Mouse (Mus musculus) hindbrain, embryonic 10.5 days (tissue): Measurements from ENCODE around the gene 1110057P08Rik. TPM values are rescaled to one million over a fixed set of nuclear protein-coding genes. Genes with fewer than 3 reads are reported as not detected.
"Not testable (repeated sequence)": the region's sequence is repeated elsewhere in the genome, so short reads cannot be mapped to it uniquely, and the experiment has no call there.

Experiments
- DNase-seq: peaks from one replicate; pipeline ENCODE4 v3.0.0-alpha.2; 2017; ENCODE audit warnings: low spot score
- H3K27ac ChIP-seq: fragments of 300-500 bp; sonication (generic); 2 replicates; pipeline ENCODE4 v1.5.1; 2016; ENCODE audit warnings: mild to moderate bottlenecking, moderate library complexity
- H3K27me3 ChIP-seq: fragments of 300-500 bp; sonication (generic); 2 replicates; pipeline ENCODE4 v1.6.1; 2016; ENCODE audit warnings: mild to moderate bottlenecking; ENCODE audit not compliant: poor library complexity, insufficient read depth, severe bottlenecking
- H3K36me3 ChIP-seq: fragments of 300-500 bp; sonication (generic); 2 replicates; pipeline ENCODE4 v1.6.1; 2016; ENCODE audit warnings: mild to moderate bottlenecking, moderate library complexity
- H3K4me1 ChIP-seq: fragments of 300-500 bp; sonication (generic); replicated peaks from 2 replicates; pipeline ENCODE4 v1.6.1; 2016; ENCODE audit warnings: mild to moderate bottlenecking
- H3K4me3 ChIP-seq: fragments of 300-500 bp; sonication (generic); 2 replicates; pipeline ENCODE4 v1.5.1; 2016; ENCODE audit warnings: mild to moderate bottlenecking, moderate library complexity
- H3K9me3 ChIP-seq: fragments of 300-500 bp; sonication (generic); 2 replicates; pipeline ENCODE4 v1.6.1; 2016; ENCODE audit warnings: mild to moderate bottlenecking, moderate library complexity
- WGBS: fragments of 180-500 bp; shearing (Covaris S2); methylation state at CpG from one replicate; pipeline ENCODE4 v1.1.7; 2016; 5-methylcytosine and 5-hydroxymethylcytosine counted together
- polyA plus RNA-seq: library from polyadenylated mRNA; unstranded; fragments of >200 nt; fragmentation: Nextera tagmentation; extraction: Ambion mirVana; gene quantifications from 2 replicates; pipeline ENCODE4 v1.2.1, GENCODE M21; 2016

Gene 1110057P08Rik
- polyA plus RNA-seq, result not detected in 2 replicates

DNA sequence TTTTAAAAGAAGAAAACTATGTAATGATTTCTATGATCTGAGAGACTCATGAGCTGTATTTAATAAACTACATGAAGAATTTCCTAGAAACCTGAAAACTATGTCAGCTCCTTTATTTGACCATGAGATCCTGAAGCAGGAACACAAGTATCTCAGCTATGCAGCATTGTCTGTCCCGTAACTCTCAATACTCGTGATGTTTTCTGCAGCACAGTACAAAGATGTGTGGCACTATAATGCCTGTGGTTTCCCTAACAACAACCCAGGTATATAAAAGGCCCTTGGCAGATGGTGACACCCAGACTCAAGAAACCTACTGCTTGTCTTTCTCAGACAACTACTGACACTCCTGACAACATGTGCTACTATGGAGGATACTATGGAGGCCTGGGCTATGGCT is at the start of gene 1110057P08Rik:
1110057P08Rik (plus strand) TSS at position 301 of the 400 bp plus-strand sequence.
- Histone ChIP-seq H3K4me1 (no peaks in the 10 kb centered on the region), H3K4me3 (no peak within 1 kb of the TSS), H3K27ac (no peak within 1 kb of the TSS), H3K36me3 (no peaks in the 10 kb centered on the region), H3K9me3 (no peaks in the 10 kb centered on the region), H3K27me3 (no peaks in the 10 kb centered on the region)
- 77% methylated on average over 2 of the region's 2 CpGs for WGBS
- no peak for DNase-seq

DNA sequence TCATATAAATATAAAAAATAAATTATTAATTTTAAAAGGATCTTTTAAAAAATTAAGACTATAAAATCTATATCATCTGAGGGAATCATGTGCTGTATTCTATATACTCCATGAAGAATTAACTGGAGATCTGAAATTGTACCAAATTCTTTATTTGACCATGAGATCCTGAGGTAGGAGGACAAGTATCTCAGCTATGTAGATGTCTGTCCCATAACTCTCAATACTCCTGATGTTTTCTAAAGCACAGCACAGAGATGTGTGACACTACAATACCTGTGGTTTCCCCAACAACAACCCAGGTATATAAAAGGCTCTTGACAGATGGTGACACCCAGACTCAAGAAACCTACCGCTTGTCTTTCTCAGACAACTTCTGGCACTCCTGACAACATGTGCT is 34.0 kb upstream of the 1110057P08Rik start, which contains the start of gene Gm6358:
Gm6358 (plus strand) TSS at position 301 of the 400 bp plus-strand sequence.
- Histone ChIP-seq H3K36me3 (no peaks in the 10 kb centered on the region), H3K4me1 (no peaks in the 10 kb centered on the region), H3K9me3 (no peaks in the 10 kb centered on the region), H3K4me3 (no peak within 1 kb of the TSS), H3K27me3 (no peaks in the 10 kb centered on the region), H3K27ac (no peak within 1 kb of the TSS)
- 91% methylated on average over 1 of the region's 1 CpGs for WGBS
- no peak for DNase-seq

GRCm38 (mm10) chr16:89150786-89151185 is 23.7 kb upstream of the 1110057P08Rik start, which contains the start of gene Gm10061:
TSS of gene Gm10061 (plus strand) at chr16:89151086.
- WGBS, result 95% methylated on average over 1 of the region's 1 CpGs
- H3K4me3 ChIP-seq, result no peak within 1 kb of the TSS

DNA sequence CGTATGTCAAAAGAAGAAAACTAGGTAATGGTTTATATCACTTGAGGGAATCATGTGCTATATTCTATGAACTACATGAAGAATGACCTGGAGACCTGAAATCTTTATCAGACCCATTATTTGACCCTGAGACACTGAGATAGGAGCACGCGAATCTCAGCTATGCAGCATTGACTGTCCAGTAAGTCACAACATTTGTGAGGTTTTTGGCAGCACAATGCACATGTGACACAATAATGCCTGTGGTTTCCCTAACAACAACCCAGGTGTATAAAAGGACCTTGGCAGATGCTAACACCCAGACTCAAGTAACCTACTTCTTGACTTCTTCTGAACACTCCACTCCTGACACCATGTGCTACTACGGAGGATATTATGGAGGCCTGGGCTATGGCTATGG is 16.9 kb upstream of the 1110057P08Rik start, which contains the start of gene Gm9789:
Gm9789 (plus strand) TSS at position 301 of the 400 bp plus-strand sequence.
- Histone ChIP-seq H3K36me3 (no peaks in the 10 kb centered on the region), H3K4me1 (no peaks in the 10 kb centered on the region), H3K27ac (no peak within 1 kb of the TSS), H3K9me3 (0 out of 2 replicates have a peak, but pooled peaks cover 4% of the 10 kb centered on the region), H3K27me3 (no peaks in the 10 kb centered on the region), H3K4me3 (no peak within 1 kb of the TSS)
- 86% methylated on average over 4 of the region's 4 CpGs for WGBS
- DNase-seq, result no peak

More at GRCm38 (mm10) chr16:89150786-89151185, 23.7 kb upstream of the 1110057P08Rik start, which contains the start of gene Gm10061:
- DNase-seq, result no peak
- Histone ChIP-seq H3K4me1 (no peaks in the 10 kb centered on the region), H3K36me3 (no peaks in the 10 kb centered on the region), H3K27me3 (no peaks in the 10 kb centered on the region), H3K9me3 (no peaks in the 10 kb centered on the region), H3K27ac (no peak within 1 kb of the TSS)

GRCm38 (mm10) chr16:89169190-89169589 is 5.3 kb upstream of the 1110057P08Rik start, which contains the start of gene Gm7735:
TSS of gene Gm7735 (plus strand) at chr16:89169490.
- DNase-seq, H3K36me3 ChIP-seq, H3K4me3 ChIP-seq, H3K4me1 ChIP-seq, H3K27ac ChIP-seq, H3K27me3 ChIP-seq, H3K9me3 ChIP-seq: not testable (repeated sequence)

DNA sequence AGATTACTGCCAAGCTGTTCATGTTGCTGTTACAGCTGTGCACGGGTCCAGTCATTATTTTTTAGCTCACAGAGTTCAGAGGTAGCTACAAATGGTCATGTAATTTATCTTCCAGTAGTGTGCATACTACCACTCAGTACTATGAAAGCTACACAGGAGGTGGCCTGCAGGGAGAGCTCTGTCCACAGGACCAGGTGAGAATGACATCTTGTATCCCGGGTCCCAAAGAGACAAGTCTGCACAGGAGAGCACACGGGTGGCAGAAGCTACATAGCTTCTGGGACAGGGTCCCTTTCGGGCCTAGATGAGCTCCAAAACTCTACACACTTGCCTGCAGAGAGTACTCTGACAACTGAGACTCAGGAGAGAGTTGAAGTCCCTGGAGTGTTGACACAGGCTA is 14.1 kb downstream of the 1110057P08Rik start:
- no peaks in the 10 kb centered on the region for H3K36me3 ChIP-seq
- no peaks in the 10 kb centered on the region for H3K4me1 ChIP-seq
- no peak for DNase-seq
- no peak overlapping the region for H3K27ac ChIP-seq
- 84% methylated on average over 4 of the region's 4 CpGs for WGBS
- no peak overlapping the region for H3K4me3 ChIP-seq
- H3K27me3 ChIP-seq, result no peaks in the 10 kb centered on the region
- no peaks in the 10 kb centered on the region for H3K9me3 ChIP-seq

- DNase-seq, result no peak
- H3K4me3 ChIP-seq, result no peak within 1 kb of the TSS
- H3K27me3 ChIP-seq, result no peaks in the 10 kb centered on the region
- H3K4me1 ChIP-seq, result no peaks in the 10 kb centered on the region
- WGBS, result 73% methylated on average over 1 of the region's 1 CpGs
- H3K9me3 ChIP-seq, result no peaks in the 10 kb centered on the region
- H3K27ac ChIP-seq, result no peak within 1 kb of the TSS
- H3K36me3 ChIP-seq, result no peaks in the 10 kb centered on the region
Observed at GRCm38 (mm10) chr16:89205561-89205960, 31.0 kb downstream of the 1110057P08Rik start, which contains the start of gene Krtap20-2. TSS of gene Krtap20-2 (plus strand) at chr16:89205861.

Other genes starting within 250 kb of the 1110057P08Rik start
- gene Krtap19-9b, start 242.5 kb upstream of the 1110057P08Rik start, polyA plus RNA-seq, result not detected in 2 replicates
- gene Krtap16-3, start 211.9 kb upstream of the 1110057P08Rik start, polyA plus RNA-seq, result not detected in 2 replicates
- gene Krtap22-2, start 164.0 kb upstream of the 1110057P08Rik start, polyA plus RNA-seq, result not detected in 2 replicates
- not detected in 2 replicates for gene Gm10229, start 159.5 kb upstream of the 1110057P08Rik start, polyA plus RNA-seq
- gene Krtap6-1, start 143.0 kb upstream of the 1110057P08Rik start, polyA plus RNA-seq, result not detected in 2 replicates
- not detected in 2 replicates for gene Gm10228, start 133.3 kb upstream of the 1110057P08Rik start, polyA plus RNA-seq
- not detected in 2 replicates for gene Krtap6-5, start 126.9 kb upstream of the 1110057P08Rik start, polyA plus RNA-seq
- not detected in 2 replicates for gene 1110025L11Rik, start 110.7 kb upstream of the 1110057P08Rik start, polyA plus RNA-seq
- gene Krtap6-3, start 90.7 kb upstream of the 1110057P08Rik start, polyA plus RNA-seq, result not detected in 2 replicates
- gene Gm6358, start 33.9 kb upstream of the 1110057P08Rik start, polyA plus RNA-seq, result not detected in 2 replicates
- gene Gm10061, start 23.6 kb upstream of the 1110057P08Rik start, polyA plus RNA-seq, result not detected in 2 replicates
- gene Gm9789, start 16.8 kb upstream of the 1110057P08Rik start, polyA plus RNA-seq, result not detected in 2 replicates
- gene Gm7735, start 5.2 kb upstream of the 1110057P08Rik start, polyA plus RNA-seq, result not detected in 2 replicates
- gene Krtap20-2, start 31.1 kb downstream of the 1110057P08Rik start, polyA plus RNA-seq, result not detected in 2 replicates
- gene Krtap21-1, start 229.1 kb downstream of the 1110057P08Rik start, polyA plus RNA-seq, result not detected in 2 replicates
- not detected in 2 replicates for gene Krtap6-2, start 245.4 kb downstream of the 1110057P08Rik start, polyA plus RNA-seq